Mouse (Mus musculus) left cerebral cortex, postnatal 25 days (tissue): ENCODE data around the gene Ppp1r26. TPM values are rescaled to one million over a fixed set of nuclear protein-coding genes. Genes with fewer than 3 reads are reported as not detected.

ENCODE experiments used
- DNase-seq, 2 experiments: peaks; one replicate each; pipeline ENCODE4 v3.0.0; 2022; ENCODE audit warnings: low spot score in 2 of 2, mixed read lengths in 1 of 2
- intact Hi-C: fragments of 180-260 bp; cut with DNase I; formaldehyde crosslinking; loops from one replicate; pipeline ENCODE4 v1.15.1; 2025
- total RNA-seq, 2 experiments: library from RNA; stranded (reverse); gene quantifications; 2 replicates each; pipeline ENCODE4 v1.2.3; 2021

Ppp1r26 gene
- total RNA-seq, 2 experiments from 2014 or later, result 23.5 to 29.0 TPM

GRCm38 (mm10) chr2:28495207-28495756, 48.7 kb downstream of the Ppp1r26 start:
- DNase-seq, result peak; percentile 18 to 49
- intact Hi-C loops, result no loop called here

- no peak for DNase-seq
Observed at GRCm38 (mm10) chr2:28495801-28496595, 49.4 kb downstream of the Ppp1r26 start.

GRCm38 (mm10) chr2:28496671-28497070, 50.1 kb downstream of the Ppp1r26 start, which contains the start of gene Gbgt1:
Gene Gbgt1 (plus strand): TSS chr2:28496891.
- no peak for DNase-seq
- intact Hi-C loops, result no loop called here

More at GRCm38 (mm10) chr2:28495801-28496595, 49.4 kb downstream of the Ppp1r26 start:
- intact Hi-C loops, result no loop called here

- no peak for DNase-seq
- intact Hi-C loops, result no loop called here
Observed at GRCm38 (mm10) chr2:28497561-28497960, 51.0 kb downstream of the Ppp1r26 start.

- intact Hi-C loops, result no loop called here
- DNase-seq, result no peak
Observed at GRCm38 (mm10) chr2:28498431-28498830, 51.8 kb downstream of the Ppp1r26 start.

- DNase-seq, result no peak
- intact Hi-C loops, result no loop called here
Observed at GRCm38 (mm10) chr2:28502987-28503386, 56.4 kb downstream of the Ppp1r26 start.

- intact Hi-C loops, result no loop called here
- no peak for DNase-seq
Observed at GRCm38 (mm10) chr2:28504676-28505075, 58.1 kb downstream of the Ppp1r26 start.

Other genes with a start within 250 kb of the Ppp1r26 start
- 1 to 10 TPM; 3.2 to 5.4 TPM for gene 1700007K13Rik, start 19.5 kb downstream of the Ppp1r26 start, total RNA-seq
- 10 to 100 TPM; 39.1 to 41.1 TPM for gene Mrps2, start 21.3 kb downstream of the Ppp1r26 start, total RNA-seq
- 1 to 10 TPM; 2.5 to 2.7 TPM for gene Gbgt1, start 50.1 kb downstream of the Ppp1r26 start, total RNA-seq
- 1 to 10 TPM; 1.1 to 1.2 TPM for gene Gm10134, start 59.3 kb downstream of the Ppp1r26 start, total RNA-seq
- gene Ralgds, start 66.3 kb downstream of the Ppp1r26 start, total RNA-seq, result 10 to 100 TPM; 86.4 to 92.7 TPM
- not detected for gene Cel, start 116.6 kb downstream of the Ppp1r26 start, total RNA-seq
- gene Gtf3c5, start 137.0 kb downstream of the Ppp1r26 start, total RNA-seq, result 10 to 100 TPM; 16.5 to 17.8 TPM
- gene Gfi1b, start 175.2 kb downstream of the Ppp1r26 start, total RNA-seq, result not detected
- gene Tsc1, start 194.4 kb downstream of the Ppp1r26 start, total RNA-seq, result 10 to 100 TPM; 49.3 to 56.4 TPM